Mouse (Mus musculus): ENCODE measurements around the gene Vav3. TPM values are rescaled to one million over a fixed set of nuclear protein-coding genes. Genes with fewer than 3 reads are reported as not detected.

Vav3 gene
- total and polyA plus RNA-seq, 3 experiments, result 0.08 TPM; not detected in 2

DNA sequence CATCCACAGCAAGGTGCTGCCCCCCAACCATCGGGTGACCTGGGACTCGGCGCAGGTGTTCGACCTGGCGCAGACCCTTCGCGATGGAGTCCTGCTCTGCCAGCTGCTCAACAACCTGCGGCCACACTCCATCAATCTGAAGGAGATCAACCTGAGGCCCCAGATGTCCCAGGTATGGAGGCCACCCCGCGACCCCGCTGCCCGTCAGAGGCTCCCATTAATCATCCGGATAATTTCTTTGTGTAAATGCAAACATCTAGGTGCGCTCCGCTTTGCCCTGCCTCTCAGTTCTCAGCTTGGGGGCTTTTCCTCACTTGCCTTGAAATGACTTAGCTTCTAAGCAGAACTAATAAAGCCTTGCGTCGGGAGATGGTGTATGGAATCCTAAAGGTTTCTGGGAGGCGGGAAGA, 623 bp downstream of the Vav3 start:
- TF ChIP-seq CHD1 (IDR thresholded peaks at IDR 0.05; ENCODE audit: low read depth, low read length), result no peak
- TF ChIP-seq MEF2A (IDR thresholded peaks at IDR 0.05; ENCODE audit: borderline replicate concordance, low read depth, low read length), result no peak
- TF ChIP-seq RCOR1 (conservative IDR thresholded peaks at IDR 0.05; ENCODE audit: low read depth, low read length), result no peak
- no peak for TF ChIP-seq MAFK (IDR thresholded peaks at IDR 0.05; ENCODE audit: insufficient replicate concordance, low read length)
- TF ChIP-seq MAX (IDR thresholded peaks at IDR 0.05; ENCODE audit: low read length), result no peak
- TF ChIP-seq ZMIZ1 (IDR thresholded peaks at IDR 0.05; ENCODE audit: low read depth, low read length), result no peak
- no peak for TF ChIP-seq PAX5 (IDR thresholded peaks at IDR 0.05; ENCODE audit: low read length)
- TF ChIP-seq HCFC1 (IDR thresholded peaks at IDR 0.05; ENCODE audit: low read depth, low read length), result no peak
- TF ChIP-seq POLR2A (IDR thresholded peaks at IDR 0.05; ENCODE audit: low read depth, low read length), result no peak
- no peak for TF ChIP-seq ELF1 (IDR thresholded peaks at IDR 0.05; ENCODE audit: low read depth, low read length)
- TF ChIP-seq RAD21 (IDR thresholded peaks at IDR 0.05; ENCODE audit: low read depth, low read length), result no peak
- no peak for TF ChIP-seq EP300 (IDR thresholded peaks at IDR 0.05; ENCODE audit: low read length)
- no peak for TF ChIP-seq MYC (IDR thresholded peaks at IDR 0.05; ENCODE audit: low read depth, low read length)
- TF ChIP-seq USF2 (conservative IDR thresholded peaks at IDR 0.05; ENCODE audit: low read depth, low read length), result no peak
- TF ChIP-seq USF1 (IDR thresholded peaks at IDR 0.05; ENCODE audit: low read depth, low read length), result no peak
- TF ChIP-seq GABPA (IDR thresholded peaks at IDR 0.05; ENCODE audit: insufficient replicate concordance, low read depth, low read length), result no peak
- TF ChIP-seq CHD2 (IDR thresholded peaks at IDR 0.05; ENCODE audit: low read length), result no peak
- TF ChIP-seq NELFE (IDR thresholded peaks at IDR 0.05; ENCODE audit: low read depth, low read length), result no peak
- dilution Hi-C loops (cut with MboI; ENCODE audit: extremely low pct_ligation_motif_present, extremely low pct_unique_long_range_greater_than_20kb, low sequenced_read_pairs), result no loop called here
- H3K27me3 ChIP-seq (replicated peaks), result no peaks in the 10 kb centered on the region
- DNase-seq (ENCODE audit: extremely low read depth), result no peak
- in situ Hi-C loops (cut with MboI; ENCODE audit: low pct_ligation_motif_present, low pct_unique_long_range_greater_than_20kb, low sequenced_read_pairs), result no loop called here
- H3K4me2 ChIP-seq (ENCODE audit: insufficient read depth, low read depth, poor library complexity, severe bottlenecking), result no peak overlapping the region
- H3K4me1 ChIP-seq (ENCODE audit: control insufficient read depth in 1 of 2, insufficient read depth in 2 of 2), result peaks cover 0 to 8% of the 10 kb centered on the region in 2 experiments; a peak in 2 of 4 replicates
- no peak overlapping the region for H3K4me3 ChIP-seq (replicated peaks in 1 of 3; ENCODE audit: low read depth in 2 of 3, low read length in 2 of 3, poor library complexity in 1 of 3)
- H3K9me3 ChIP-seq (replicated peaks; ENCODE audit: low read length), result peaks cover 11% of the 10 kb centered on the region
- no peak overlapping the region for H3K9ac ChIP-seq (ENCODE audit: insufficient read depth, low read depth)
- H3K27ac ChIP-seq (ENCODE audit: insufficient read depth, low read depth), result no peak overlapping the region
- no peaks in the 10 kb centered on the region for H3K79me2 ChIP-seq (replicated peaks; ENCODE audit: control insufficient read depth, extremely low read depth, insufficient read depth, poor library complexity, severe bottlenecking)
- no peaks in the 10 kb centered on the region for H3K36me3 ChIP-seq (replicated peaks in 1 of 2; ENCODE audit: control insufficient read depth in 1 of 2, insufficient read depth in 1 of 2, low read length in 1 of 2)

- in situ Hi-C loops (cut with MboI; ENCODE audit: low pct_ligation_motif_present, low pct_unique_long_range_greater_than_20kb, low sequenced_read_pairs), result no loop called here
- peak; percentile 31 for DNase-seq (ENCODE audit: extremely low read depth)
- Histone ChIP-seq H3K4me1 (ENCODE audit: control insufficient read depth in 1 of 2, insufficient read depth in 2 of 2) (peaks cover 0 to 8% of the 10 kb centered on the region in 2 experiments; a peak in 2 of 4 replicates), H3K36me3 (replicated peaks in 1 of 2; ENCODE audit: control insufficient read depth in 1 of 2, insufficient read depth in 1 of 2, low read length in 1 of 2) (no peaks in the 10 kb centered on the region), H3K4me3 (replicated peaks in 1 of 3; ENCODE audit: low read depth in 2 of 3, low read length in 2 of 3, poor library complexity in 1 of 3) (no peak overlapping the region), H3K9ac (ENCODE audit: insufficient read depth, low read depth) (no peak overlapping the region), H3K4me2 (ENCODE audit: insufficient read depth, low read depth, poor library complexity, severe bottlenecking) (no peak overlapping the region), H3K27me3 (replicated peaks) (no peaks in the 10 kb centered on the region), H3K27ac (ENCODE audit: insufficient read depth, low read depth) (no peak overlapping the region), H3K79me2 (replicated peaks; ENCODE audit: control insufficient read depth, extremely low read depth, insufficient read depth, poor library complexity, severe bottlenecking) (no peaks in the 10 kb centered on the region), H3K9me3 (replicated peaks; ENCODE audit: low read length) (peaks cover 11% of the 10 kb centered on the region)
- dilution Hi-C loops (cut with MboI; ENCODE audit: extremely low pct_ligation_motif_present, extremely low pct_unique_long_range_greater_than_20kb, low sequenced_read_pairs), result no loop called here
- TF ChIP-seq BHLHE40 (IDR thresholded peaks at IDR 0.05; ENCODE audit: low read depth, low read length) (peak; percentile 36; the same call in 1 of the 2 replicates), JUND (conservative IDR thresholded peaks at IDR 0.05; ENCODE audit: low read depth, low read length) (no peak)
These were observed 1.2 kb downstream of the Vav3 start for GRCm38 (mm10) chr3:109341631-109342030.
